Mouse (Mus musculus): ENCODE results near the gene Plxnd1. TPM values are rescaled to one million over a fixed set of nuclear protein-coding genes. Genes with fewer than 3 reads are reported as not detected.
A peak's percentile ranks its signal among the peaks of the same experiment; 100 is the strongest.

The Plxnd1 gene
- total RNA-seq, 2 experiments from 2014 or later = 167 to 181 TPM

GRCm38 (mm10) chr6:115962439-115963085 lies 32.2 kb downstream of the Plxnd1 start:
- intact Hi-C loops (cut with DNase I) = no loop called here
- no peak for DNase-seq

- DNase-seq = no peak
- intact Hi-C loops (cut with DNase I) = no loop called here
These were observed 33.1 kb downstream of the Plxnd1 start for GRCm38 (mm10) chr6:115961743-115962142.

GRCm38 (mm10) chr6:115960322-115960721 lies 34.5 kb downstream of the Plxnd1 start:
- intact Hi-C loops (cut with DNase I) = no loop called here
- no peak for DNase-seq

- peak; percentile 63 for DNase-seq
These were observed 35.6 kb downstream of the Plxnd1 start for GRCm38 (mm10) chr6:115959151-115959691.

GRCm38 (mm10) chr6:115958445-115958844 lies 36.4 kb downstream of the Plxnd1 start:
- intact Hi-C loops (cut with DNase I) = no loop called here
- no peak for DNase-seq

More at GRCm38 (mm10) chr6:115959151-115959691, 35.6 kb downstream of the Plxnd1 start:
- intact Hi-C loops (cut with DNase I) = no loop called here

- intact Hi-C loops (cut with DNase I) = no loop called here
These were observed 37.1 kb downstream of the Plxnd1 start for GRCm38 (mm10) chr6:115957681-115958080.

GRCm38 (mm10) chr6:115956922-115957601 lies 37.7 kb downstream of the Plxnd1 start:
- intact Hi-C loops (cut with DNase I) = no loop called here
- peak; percentile 72 for DNase-seq

More at GRCm38 (mm10) chr6:115957681-115958080, 37.1 kb downstream of the Plxnd1 start:
- DNase-seq = no peak

- intact Hi-C loops (cut with DNase I) = no loop called here
These were observed 38.3 kb downstream of the Plxnd1 start for GRCm38 (mm10) chr6:115956418-115956921.

GRCm38 (mm10) chr6:115955664-115956063 lies 39.1 kb downstream of the Plxnd1 start:
- intact Hi-C loops (cut with DNase I) = no loop called here
- DNase-seq = no peak

More at GRCm38 (mm10) chr6:115956418-115956921, 38.3 kb downstream of the Plxnd1 start:
- DNase-seq = no peak

GRCm38 (mm10) chr6:115955169-115955568 lies 39.6 kb downstream of the Plxnd1 start:
- intact Hi-C loops (cut with DNase I) = no loop called here
- no peak for DNase-seq

GRCm38 (mm10) chr6:115954506-115955074 lies 40.2 kb downstream of the Plxnd1 start:
- no peak for DNase-seq
- intact Hi-C loops (cut with DNase I) = no loop called here

- intact Hi-C loops (cut with DNase I) = no loop called here
- peak; percentile 78 for DNase-seq
These were observed 48.4 kb downstream of the Plxnd1 start for GRCm38 (mm10) chr6:115946389-115946788.

GRCm38 (mm10) chr6:115945633-115946032 lies 49.2 kb downstream of the Plxnd1 start:
- intact Hi-C loops (cut with DNase I) = no loop called here
- no peak for DNase-seq

GRCm38 (mm10) chr6:115944638-115945037 lies 50.2 kb downstream of the Plxnd1 start, which contains the start of gene H1foo:
Gene H1foo, plus strand, starts transcription at chr6:115944938.
- intact Hi-C loops (cut with DNase I) = no loop called here
- DNase-seq = no peak

GRCm38 (mm10) chr6:115943498-115944427 lies 51.0 kb downstream of the Plxnd1 start:
- no peak for DNase-seq
- intact Hi-C loops (cut with DNase I) = no loop called here

- intact Hi-C loops (cut with DNase I) = no loop called here
- no peak for DNase-seq
These were observed 53.7 kb downstream of the Plxnd1 start for GRCm38 (mm10) chr6:115941128-115941527.

- no peak for DNase-seq
- intact Hi-C loops (cut with DNase I) = no loop called here
These were observed 54.2 kb downstream of the Plxnd1 start for GRCm38 (mm10) chr6:115940603-115941002.

GRCm38 (mm10) chr6:115938798-115939197 lies 56.0 kb downstream of the Plxnd1 start:
- intact Hi-C loops (cut with DNase I) = no loop called here
- DNase-seq = no peak

GRCm38 (mm10) chr6:115938011-115938410 lies 56.8 kb downstream of the Plxnd1 start:
- DNase-seq = no peak
- intact Hi-C loops (cut with DNase I) = no loop called here

- intact Hi-C loops (cut with DNase I) = no loop called here
- no peak for DNase-seq
These were observed 59.3 kb downstream of the Plxnd1 start for GRCm38 (mm10) chr6:115935544-115935943.
